ENCODE assay signal across 7 mouse cellular contexts in genomic region chr13:54749864-54750411, GRCm38 (mm10). TPM values are rescaled to one million over a fixed set of nuclear protein-coding genes. Genes with fewer than 3 reads are reported as not detected.
DNase-seq lines count a peak whose midpoint lies in the region; ATAC-seq and TF ChIP-seq lines count a peak whose summit lies in the region.

Gprin1 (minus strand) TSS chr13:54749874.

- H3K9me3 ChIP-seq in hindbrain, postnatal 0 days (ENCODE audit: low read length) = no peaks in the 10 kb centered on the region
- H3K9me3 ChIP-seq in midbrain, embryonic 11.5 days (ENCODE audit: control insufficient read depth, low read length) = no peaks in the 10 kb centered on the region

- no peak for TF ChIP-seq CTCF in hindbrain, postnatal 0 days (IDR thresholded peaks at IDR 0.05; ENCODE audit: low read depth)

- H3K27ac ChIP-seq in hindbrain, postnatal 0 days = peak within 1 kb of the TSS; percentile 94
- peak within 1 kb of the TSS; percentile 71 for H3K27ac ChIP-seq in midbrain, embryonic 11.5 days (ENCODE audit: low read depth, low read length)

- peak within 1 kb of the TSS; percentile 84 for H3K9ac ChIP-seq in hindbrain, postnatal 0 days (replicated peaks; ENCODE audit: low read length)
- H3K9ac ChIP-seq in midbrain, embryonic 11.5 days (ENCODE audit: low read length) = peak within 1 kb of the TSS; percentile 76

- ATAC-seq in hindbrain, postnatal 0 days = peak; percentile 65
- ATAC-seq in midbrain, embryonic 11.5 days (ENCODE audit: low FRiP score) = peak; percentile 78

- no peaks in the 10 kb centered on the region for H3K27me3 ChIP-seq in hindbrain, postnatal 0 days (ENCODE audit: insufficient read depth, low read length)
- peaks cover 14% of the 10 kb centered on the region for H3K27me3 ChIP-seq in midbrain, embryonic 11.5 days (ENCODE audit: control insufficient read depth, insufficient read depth, low read length)

- H3K36me3 ChIP-seq in hindbrain, postnatal 0 days (ENCODE audit: insufficient read depth, low read length) = no peaks in the 10 kb centered on the region
- H3K36me3 ChIP-seq in midbrain, embryonic 11.5 days (ENCODE audit: control insufficient read depth, insufficient read depth, low read length) = no peaks in the 10 kb centered on the region

- WGBS in hindbrain, postnatal 0 days = 1% methylated on average over 15 of the region's 29 CpGs
- WGBS in midbrain, embryonic 11.5 days = 2% methylated on average over 29 of the region's 29 CpGs

- H3K4me1 ChIP-seq in hindbrain, postnatal 0 days (ENCODE audit: insufficient read depth, low read length) = peaks cover 29% of the 10 kb centered on the region; the same call in 1 of the 2 replicates
- H3K4me1 ChIP-seq in midbrain, embryonic 11.5 days (ENCODE audit: control insufficient read depth, insufficient read depth, low read length) = peaks cover 22% of the 10 kb centered on the region

- peak within 1 kb of the TSS; percentile 63 for H3K4me3 ChIP-seq in hindbrain, postnatal 0 days (ENCODE audit: low read length)
- H3K4me3 ChIP-seq in midbrain, embryonic 11.5 days (ENCODE audit: low read depth, low read length) = peak within 1 kb of the TSS; percentile 74

- H3K4me2 ChIP-seq in hindbrain, postnatal 0 days (ENCODE audit: low read depth, low read length) = peak within 1 kb of the TSS; percentile 61
- H3K4me2 ChIP-seq in midbrain, embryonic 11.5 days = peak within 1 kb of the TSS; percentile 67

- no peak for DNase-seq in left cerebral cortex, adult 18-20 months (ENCODE audit: low spot score in 2 of 2)
- no peak for DNase-seq in left cerebral cortex, adult 9 months (ENCODE audit: low spot score in 2 of 2)
- DNase-seq in cerebellum, postnatal 36 days = peak; percentile 58 to 68
- DNase-seq in hindbrain, postnatal 0 days (ENCODE audit: low spot score) = no peak
- DNase-seq in midbrain, embryonic 11.5 days (ENCODE audit: low spot score, missing footprints) = peak; percentile 92
- DNase-seq in T-cell, adult 2 months (ENCODE audit: low spot score) = no peak
- no peak for DNase-seq in gastrocnemius, postnatal 10 days

RNA-seq across cellular contexts. Expression of gene Gprin1, which starts in this region (rescaled TPM):
- 100 to 1,000 TPM; 131 to 133 TPM for total RNA-seq in left cerebral cortex, adult 18-20 months (2021)
- total RNA-seq in hindbrain, postnatal 0 days (2014; rRNA removed) = 146 and 153 TPM in 2 replicates
- 18.3 and 19.9 TPM in 2 replicates for polyA plus RNA-seq in hindbrain, postnatal 0 days (2015; fragmentation: Nextera tagmentation; extraction: Ambion mirVana)
- polyA plus RNA-seq in midbrain, embryonic 11.5 days (2014; fragmentation: Nextera tagmentation; extraction: Ambion mirVana) = 9.8 and 10.8 TPM in 2 replicates
- under 1 TPM; 0.47 to 0.63 TPM for total RNA-seq in gastrocnemius, postnatal 10 days (2021)

Comparison
In these comparisons a context has a peak if more than half of its experiments do, and no peak if none do; other contexts are left out.
1. RNA of gene Gprin1 (total RNA-seq): 146 to 153 TPM in hindbrain, postnatal 0 days and 131 to 133 TPM in left cerebral cortex, adult 18-20 months; 0.47 to 0.63 TPM in gastrocnemius, postnatal 10 days; every median in the first group is over 10 times any median in the second.
2. DNase-seq: peak in cerebellum, postnatal 36 days (2 of 2) and midbrain, embryonic 11.5 days (single experiment); none in left cerebral cortex, adult 18-20 months (0 of 2), left cerebral cortex, adult 9 months (0 of 2), hindbrain, postnatal 0 days (single experiment), T-cell, adult 2 months (single experiment) and gastrocnemius, postnatal 10 days (single experiment).